Mouse (Mus musculus) CD4-positive helper T cell, adult 2 months (primary cell): ENCODE data around the gene Mtfr2.

Experiments
- DNase-seq: peaks from one replicate; pipeline ENCODE4 v3.0.0-alpha.2; 2012; ENCODE audit warnings: low read depth, missing footprints, low spot score

Mtfr2 gene

GRCm38 (mm10) chr10:20347285-20348214 lies at the start of gene Mtfr2:
Gene Mtfr2 (plus strand): TSS chr10:20347770.
- DNase-seq, result peak; percentile 91

- no peak for DNase-seq
Measured at GRCm38 (mm10) chr10:20298152-20298920, 49.2 kb upstream of the Mtfr2 start.

- no peak for DNase-seq
Measured at GRCm38 (mm10) chr10:20299114-20299513, 48.5 kb upstream of the Mtfr2 start.

GRCm38 (mm10) chr10:20310969-20311769 lies 36.4 kb upstream of the Mtfr2 start:
- peak; percentile 6 for DNase-seq

GRCm38 (mm10) chr10:20311918-20312735 lies 35.4 kb upstream of the Mtfr2 start, which contains the start of gene Bclaf1:
Gene Bclaf1 (plus strand): TSS chr10:20312469.
- peak; percentile 100 for DNase-seq

GRCm38 (mm10) chr10:20312736-20313301 lies 34.8 kb upstream of the Mtfr2 start:
- DNase-seq, result peak; percentile 94

GRCm38 (mm10) chr10:20313447-20313846 lies 34.1 kb upstream of the Mtfr2 start:
- DNase-seq, result peak; percentile 9

- DNase-seq, result no peak
Measured at GRCm38 (mm10) chr10:20313941-20314340, 33.6 kb upstream of the Mtfr2 start.

- DNase-seq, result peak; percentile 44
Measured at GRCm38 (mm10) chr10:20314797-20315196, 32.8 kb upstream of the Mtfr2 start.

GRCm38 (mm10) chr10:20317466-20317865 lies 30.1 kb upstream of the Mtfr2 start:
- DNase-seq, result no peak

GRCm38 (mm10) chr10:20326226-20326625 lies 21.3 kb upstream of the Mtfr2 start:
- DNase-seq, result no peak

- DNase-seq, result no peak
Measured at GRCm38 (mm10) chr10:20331262-20331661, 16.3 kb upstream of the Mtfr2 start.

- DNase-seq, result no peak
Measured at GRCm38 (mm10) chr10:20337872-20338271, 9.7 kb upstream of the Mtfr2 start.

- no peak for DNase-seq
Measured at GRCm38 (mm10) chr10:20345736-20346135, 1.8 kb upstream of the Mtfr2 start.

- DNase-seq, result no peak
Measured at GRCm38 (mm10) chr10:20348894-20349293, 1.3 kb downstream of the Mtfr2 start.

GRCm38 (mm10) chr10:20361542-20362449 lies 14.2 kb downstream of the Mtfr2 start:
- DNase-seq, result peak; percentile 50

GRCm38 (mm10) chr10:20362450-20363118 lies 15.0 kb downstream of the Mtfr2 start:
- DNase-seq, result no peak

GRCm38 (mm10) chr10:20372046-20372445 lies 24.5 kb downstream of the Mtfr2 start:
- no peak for DNase-seq

GRCm38 (mm10) chr10:20377621-20378020 lies 30.1 kb downstream of the Mtfr2 start:
- no peak for DNase-seq
